In the genomic region with DNA sequence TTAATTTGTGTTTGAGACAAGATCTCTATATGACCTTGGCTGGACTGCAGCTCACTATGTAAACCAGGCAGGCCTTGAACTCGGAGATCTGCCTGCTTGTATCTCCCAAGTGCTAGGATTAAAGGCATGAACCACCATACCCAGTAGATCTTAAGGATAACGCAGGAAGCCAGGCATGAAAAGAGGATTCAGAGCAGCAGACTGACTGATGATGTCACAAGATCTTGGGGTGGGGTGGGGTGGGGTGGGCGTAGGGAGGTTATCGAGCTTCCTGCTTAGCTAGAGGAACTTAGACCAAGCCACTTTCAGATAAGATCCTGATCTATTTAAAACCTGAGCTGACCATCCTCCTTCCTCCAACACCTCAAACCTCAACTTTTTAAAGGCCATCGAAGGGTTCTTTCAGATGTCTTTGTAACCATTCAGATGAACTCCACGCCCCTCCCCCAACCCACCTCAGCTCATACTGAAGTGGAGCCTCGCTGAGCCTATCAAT, we compare ENCODE assay signal across 18 mouse cellular contexts.
"Had no signal": no experiment of that assay in that cellular context is flagged by ENCODE, and none has a peak within 500 bp of the region (broad histone marks: within the 10 kb centered on the region; RNA-seq: fewer than 3 reads in every experiment).

No protein-coding gene starts in this region.

- DNase-seq: kidney, adult 8-10 months; lung, adult 2 months; lung, postnatal 36 days; right cerebral cortex, adult 18-20 months; right cerebral cortex, postnatal 25 days; thymus, adult 2 months; thymus, postnatal 25 days had no signal

- ATAC-seq: intestine, embryonic 16.5 days; lung, postnatal 0 days; midbrain, embryonic 15.5 days had no signal

- H3K4me3 ChIP-seq: layer of hippocampus, adult 2 months; left cerebral cortex, adult 2 months; limb, embryonic 10.5 days; liver, embryonic 15.5 days; megakaryocyte, embryonic 14.5 days; midbrain, embryonic 15.5 days had no signal

- H3K27ac ChIP-seq: kidney, postnatal 0 days; layer of hippocampus, adult 2 months; left cerebral cortex, adult 2 months; limb, embryonic 10.5 days; liver, embryonic 15.5 days; midbrain, embryonic 15.5 days had no signal

- H3K9ac ChIP-seq: liver, embryonic 15.5 days; midbrain, embryonic 15.5 days had no signal

- H3K9me3 ChIP-seq: limb, embryonic 10.5 days; liver, embryonic 15.5 days; megakaryocyte, embryonic 14.5 days; midbrain, embryonic 15.5 days had no signal

- H3K36me3 ChIP-seq: limb, embryonic 10.5 days; liver, embryonic 15.5 days; midbrain, embryonic 15.5 days had no signal

- H3K4me2 ChIP-seq: liver, embryonic 11.5 days; liver, embryonic 15.5 days; midbrain, embryonic 11.5 days; midbrain, embryonic 15.5 days had no signal
